25 mouse cellular contexts compared by ENCODE assay signal in genomic region chr2:170017302-170017701, GRCm38 (mm10).
DNase-seq lines count a peak whose midpoint lies in the region; ATAC-seq lines count a peak whose summit lies in the region.
"Had no signal": no experiment of that assay in that cellular context is flagged by ENCODE, and none has a peak within 500 bp of the region (broad histone marks: within the 10 kb centered on the region; RNA-seq: fewer than 3 reads in every experiment).

No protein-coding gene starts in this region.

- WGBS in hindbrain, embryonic 12.5 days: 39% methylated on average over 6 of the region's 6 CpGs
- WGBS in hindbrain, embryonic 11.5 days: 30% methylated on average over 6 of the region's 6 CpGs
- 28% methylated on average over 6 of the region's 6 CpGs for WGBS in midbrain, embryonic 13.5 days
- WGBS in midbrain, embryonic 10.5 days: 41% methylated on average over 6 of the region's 6 CpGs
- WGBS in embryonic facial prominence, embryonic 14.5 days: 33% methylated on average over 6 of the region's 6 CpGs
- 59% methylated on average over 6 of the region's 6 CpGs for WGBS in limb, embryonic 10.5 days

- H3K9me3 ChIP-seq in hindbrain, embryonic 12.5 days (replicated peaks): no peaks in the 10 kb centered on the region
- no peaks in the 10 kb centered on the region for H3K9me3 ChIP-seq in hindbrain, embryonic 11.5 days (ENCODE audit: control insufficient read depth, low read length)
- no peaks in the 10 kb centered on the region for H3K9me3 ChIP-seq in midbrain, embryonic 13.5 days
- no peaks in the 10 kb centered on the region for H3K9me3 ChIP-seq in midbrain, embryonic 10.5 days (replicated peaks)
- no peaks in the 10 kb centered on the region for H3K9me3 ChIP-seq in embryonic facial prominence, embryonic 14.5 days (ENCODE audit: control insufficient read depth, low read length)
- no peaks in the 10 kb centered on the region for H3K9me3 ChIP-seq in limb, embryonic 10.5 days (replicated peaks)
- H3K9me3 ChIP-seq: forebrain, embryonic 12.5 days; intestine, embryonic 15.5 days; limb, embryonic 12.5 days; liver, embryonic 12.5 days; neural tube, embryonic 13.5 days had no signal

- H3K9ac ChIP-seq in hindbrain, embryonic 12.5 days: no peak overlapping the region
- H3K9ac ChIP-seq in hindbrain, embryonic 11.5 days (ENCODE audit: low read depth, low read length): no peak overlapping the region
- no peak overlapping the region for H3K9ac ChIP-seq in midbrain, embryonic 13.5 days (replicated peaks)
- H3K9ac ChIP-seq in embryonic facial prominence, embryonic 14.5 days (ENCODE audit: low read depth, low read length): no peak overlapping the region
- H3K9ac ChIP-seq: forebrain, embryonic 12.5 days; intestine, embryonic 15.5 days; limb, embryonic 12.5 days; liver, embryonic 12.5 days; lung, embryonic 14.5 days; neural tube, embryonic 13.5 days had no signal

- H3K27me3 ChIP-seq in hindbrain, embryonic 12.5 days: no peaks in the 10 kb centered on the region
- no peaks in the 10 kb centered on the region for H3K27me3 ChIP-seq in hindbrain, embryonic 11.5 days (ENCODE audit: control insufficient read depth, insufficient read depth, low read length)
- no peaks in the 10 kb centered on the region for H3K27me3 ChIP-seq in midbrain, embryonic 13.5 days
- no peaks in the 10 kb centered on the region for H3K27me3 ChIP-seq in midbrain, embryonic 10.5 days (ENCODE audit: low read depth, poor library complexity, severe bottlenecking)
- no peaks in the 10 kb centered on the region for H3K27me3 ChIP-seq in embryonic facial prominence, embryonic 14.5 days (replicated peaks; ENCODE audit: control insufficient read depth, insufficient read depth, low read length)
- H3K27me3 ChIP-seq in limb, embryonic 10.5 days (ENCODE audit: low read depth, poor library complexity, severe bottlenecking): no peaks in the 10 kb centered on the region
- H3K27me3 ChIP-seq: forebrain, embryonic 12.5 days; intestine, embryonic 15.5 days; limb, embryonic 12.5 days; liver, embryonic 12.5 days; neural tube, embryonic 13.5 days had no signal

- no peak for ATAC-seq in hindbrain, embryonic 12.5 days (ENCODE audit: low FRiP score)
- no peak for ATAC-seq in hindbrain, embryonic 11.5 days (ENCODE audit: low FRiP score)
- ATAC-seq in midbrain, embryonic 13.5 days: peak; percentile 79
- peak; percentile 79 for ATAC-seq in embryonic facial prominence, embryonic 14.5 days (ENCODE audit: low read depth)
- ATAC-seq: intestine, embryonic 15.5 days; liver, embryonic 12.5 days had no signal

- H3K27ac ChIP-seq in hindbrain, embryonic 12.5 days: 0 out of 2 replicates have a peak overlapping the region, but pooled peaks have one; percentile 24
- H3K27ac ChIP-seq in hindbrain, embryonic 11.5 days (ENCODE audit: low read depth, low read length): no peak overlapping the region
- H3K27ac ChIP-seq in midbrain, embryonic 13.5 days: no peak overlapping the region
- no peak overlapping the region for H3K27ac ChIP-seq in midbrain, embryonic 10.5 days (replicated peaks)
- no peak overlapping the region for H3K27ac ChIP-seq in embryonic facial prominence, embryonic 14.5 days (replicated peaks; ENCODE audit: low read depth, low read length)
- H3K27ac ChIP-seq in limb, embryonic 10.5 days: no peak overlapping the region
- H3K27ac ChIP-seq: forebrain, embryonic 12.5 days; heart, adult 2 months; intestine, embryonic 15.5 days; limb, embryonic 12.5 days; liver, embryonic 12.5 days; neural tube, embryonic 13.5 days had no signal

- no peak overlapping the region for H3K4me2 ChIP-seq in hindbrain, embryonic 12.5 days (replicated peaks)
- H3K4me2 ChIP-seq in hindbrain, embryonic 11.5 days (replicated peaks; ENCODE audit: low read depth, low read length): no peak overlapping the region
- no peak overlapping the region for H3K4me2 ChIP-seq in midbrain, embryonic 13.5 days (replicated peaks)
- H3K4me2 ChIP-seq in embryonic facial prominence, embryonic 14.5 days (ENCODE audit: low read depth, low read length): no peak overlapping the region
- H3K4me2 ChIP-seq: forebrain, embryonic 12.5 days; intestine, embryonic 15.5 days; limb, embryonic 12.5 days; liver, embryonic 12.5 days; lung, embryonic 14.5 days; neural tube, embryonic 13.5 days had no signal

- no peak overlapping the region for H3K4me3 ChIP-seq in hindbrain, embryonic 12.5 days
- H3K4me3 ChIP-seq in hindbrain, embryonic 11.5 days (ENCODE audit: low read depth, low read length): no peak overlapping the region
- no peak overlapping the region for H3K4me3 ChIP-seq in midbrain, embryonic 13.5 days (replicated peaks)
- H3K4me3 ChIP-seq in midbrain, embryonic 10.5 days: no peak overlapping the region
- no peak overlapping the region for H3K4me3 ChIP-seq in embryonic facial prominence, embryonic 14.5 days (ENCODE audit: low read depth, low read length)
- no peak overlapping the region for H3K4me3 ChIP-seq in limb, embryonic 10.5 days
- H3K4me3 ChIP-seq: forebrain, embryonic 12.5 days; heart, adult 2 months; intestine, embryonic 15.5 days; limb, embryonic 12.5 days; liver, embryonic 12.5 days; neural tube, embryonic 13.5 days had no signal

- no peak for DNase-seq in hindbrain, embryonic 11.5 days (ENCODE audit: low spot score)
- DNase-seq in midbrain, embryonic 10.5 days (ENCODE audit: low spot score): no peak
- peak; percentile 59 for DNase-seq in embryonic facial prominence, embryonic 14.5 days (ENCODE audit: low spot score)
- DNase-seq in retina, embryonic 14.5 days (ENCODE audit: low spot score): peak; percentile 85
- DNase-seq in right cerebral cortex, postnatal 10 days (ENCODE audit: low spot score in 2 of 2): no peak
- DNase-seq in limb, embryonic 10.5 days (ENCODE audit: low spot score): no peak
- DNase-seq: adrenal gland, postnatal 25 days; B cell, adult 2 months; cerebellum, adult 2 months; gastrocnemius, postnatal 14 days; heart, adult 2 months; heart, postnatal 36 days; kidney, postnatal 4 days; layer of hippocampus, adult 9-11 months; lung, postnatal 4 days; right cerebral cortex, postnatal 4 days; thymus, postnatal 14 days had no signal

- no peaks in the 10 kb centered on the region for H3K36me3 ChIP-seq in hindbrain, embryonic 12.5 days
- no peaks in the 10 kb centered on the region for H3K36me3 ChIP-seq in hindbrain, embryonic 11.5 days (ENCODE audit: control insufficient read depth, insufficient read depth, low read length)
- H3K36me3 ChIP-seq in midbrain, embryonic 13.5 days: no peaks in the 10 kb centered on the region
- no peaks in the 10 kb centered on the region for H3K36me3 ChIP-seq in midbrain, embryonic 10.5 days
- H3K36me3 ChIP-seq in embryonic facial prominence, embryonic 14.5 days (ENCODE audit: control insufficient read depth, insufficient read depth, low read length): no peaks in the 10 kb centered on the region
- H3K36me3 ChIP-seq in limb, embryonic 10.5 days: no peaks in the 10 kb centered on the region
- H3K36me3 ChIP-seq: forebrain, embryonic 12.5 days; intestine, embryonic 15.5 days; limb, embryonic 12.5 days; liver, embryonic 12.5 days; neural tube, embryonic 13.5 days had no signal

- peaks cover under 1% of the 10 kb centered on the region; the same call in 1 of the 2 replicates for H3K4me1 ChIP-seq in hindbrain, embryonic 12.5 days
- H3K4me1 ChIP-seq in hindbrain, embryonic 11.5 days (replicated peaks; ENCODE audit: control insufficient read depth, insufficient read depth, low read length): no peaks in the 10 kb centered on the region
- H3K4me1 ChIP-seq in midbrain, embryonic 13.5 days (replicated peaks): peaks cover 17% of the 10 kb centered on the region
- H3K4me1 ChIP-seq in midbrain, embryonic 10.5 days: peaks cover 18% of the 10 kb centered on the region
- H3K4me1 ChIP-seq in embryonic facial prominence, embryonic 14.5 days (ENCODE audit: control insufficient read depth, insufficient read depth, low read length): peaks cover 12% of the 10 kb centered on the region
- H3K4me1 ChIP-seq in limb, embryonic 10.5 days: peaks cover 9% of the 10 kb centered on the region; the same call in 1 of the 2 replicates
- H3K4me1 ChIP-seq: intestine, embryonic 15.5 days; liver, embryonic 12.5 days had no signal

Comparison
In these comparisons a context has a peak if more than half of its experiments do, and no peak if none do; other contexts are left out.
1. ATAC-seq: peak in midbrain, embryonic 13.5 days (single experiment) and embryonic facial prominence, embryonic 14.5 days (single experiment); none in hindbrain, embryonic 12.5 days (single experiment) and hindbrain, embryonic 11.5 days (single experiment).
2. DNase-seq: peak in embryonic facial prominence, embryonic 14.5 days (single experiment) and retina, embryonic 14.5 days (single experiment); none in hindbrain, embryonic 11.5 days (single experiment), midbrain, embryonic 10.5 days (single experiment), right cerebral cortex, postnatal 10 days (0 of 2) and limb, embryonic 10.5 days (single experiment).